Mouse (Mus musculus): ENCODE measurements around the gene Yaf2. TPM values are rescaled to one million over a fixed set of nuclear protein-coding genes. Genes with fewer than 3 reads are reported as not detected.

Gene Yaf2
- polyA plus RNA-seq, 1 experiment, result 39.3 TPM

DNA sequence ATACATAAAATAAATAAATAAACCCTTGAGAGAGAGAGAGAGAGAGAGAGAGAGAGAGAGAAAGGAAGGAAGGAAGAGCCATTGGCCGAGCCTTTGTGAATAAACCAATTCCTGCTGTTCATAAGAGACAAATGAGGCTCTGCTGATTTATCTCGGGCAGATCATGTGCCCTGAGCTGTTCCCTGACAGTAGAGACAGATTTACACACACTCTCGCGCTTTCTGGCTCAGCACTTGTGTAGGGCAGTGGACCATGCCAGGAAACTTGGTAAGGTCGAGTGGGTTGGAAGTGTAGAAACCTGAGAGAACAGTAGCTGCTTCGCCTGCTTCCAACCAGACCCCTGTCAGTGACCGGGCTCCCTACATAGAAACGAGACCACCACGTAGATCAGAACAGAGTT is 31.8 kb upstream of the Yaf2 start:
- Histone ChIP-seq H3K79me3 (ENCODE audit: low read depth) (no peaks in the 10 kb centered on the region), H3K36me3 (ENCODE audit: control insufficient read depth, insufficient read depth) (no peaks in the 10 kb centered on the region), H3K4me3 (ENCODE audit: insufficient read depth, poor library complexity, severe bottlenecking) (no peak overlapping the region), H3K79me2 (ENCODE audit: control insufficient read depth, insufficient read depth) (no peaks in the 10 kb centered on the region), H3K27me3 (ENCODE audit: control insufficient read depth, insufficient read depth, insufficient read length) (peaks cover 3% of the 10 kb centered on the region), H3ac (ENCODE audit: control insufficient read depth, insufficient read length, low read depth) (no peak overlapping the region)
- TF ChIP-seq MYOD1 (IDR thresholded peaks at IDR 0.05; ENCODE audit: control insufficient read depth, insufficient read length, low read depth) (no peak), FOSL1 (IDR thresholded peaks at IDR 0.05; ENCODE audit: insufficient read depth, low read length, poor library complexity, severe bottlenecking) (no peak), MYOG (IDR thresholded peaks at IDR 0.05; ENCODE audit: control insufficient read depth, extremely low read depth, insufficient read length) (no peak), USF1 (IDR thresholded peaks at IDR 0.05; ENCODE audit: low read depth) (no peak), MAX (IDR thresholded peaks at IDR 0.05) (no peak), CEBPB (IDR thresholded peaks at IDR 0.05; ENCODE audit: low read depth) (no peak), CTCF (IDR thresholded peaks at IDR 0.05; ENCODE audit: control insufficient read depth, insufficient read depth, insufficient read length) (no peak)

DNA sequence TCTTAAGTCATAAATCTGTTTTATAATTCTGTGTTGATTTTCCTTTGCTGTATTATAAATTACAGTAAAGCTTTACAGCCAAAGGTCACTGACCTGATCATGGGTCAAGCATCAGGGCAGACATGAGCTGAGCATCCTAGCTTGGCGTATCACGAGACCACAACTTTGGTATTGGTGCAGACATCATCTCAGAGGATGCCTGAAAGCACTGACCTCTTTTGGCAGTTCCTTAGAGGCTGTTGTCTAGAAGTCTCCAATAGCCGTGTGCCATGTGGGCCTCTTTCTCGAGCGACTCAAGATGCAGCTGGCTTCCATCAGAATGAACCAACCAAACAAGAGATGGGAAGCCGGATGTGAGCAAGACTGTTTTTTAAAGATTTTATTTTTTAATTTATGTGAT is 28.8 kb upstream of the Yaf2 start:
- no peaks in the 10 kb centered on the region for H3K79me3 ChIP-seq (ENCODE audit: low read depth)
- no peak overlapping the region for H3ac ChIP-seq (ENCODE audit: control insufficient read depth, insufficient read length, low read depth)
- H3K79me2 ChIP-seq (ENCODE audit: control insufficient read depth, insufficient read depth), result no peaks in the 10 kb centered on the region
- H3K4me3 ChIP-seq (ENCODE audit: insufficient read depth, poor library complexity, severe bottlenecking), result no peak overlapping the region
- TF ChIP-seq MYOD1 (IDR thresholded peaks at IDR 0.05; ENCODE audit: control insufficient read depth, insufficient read length, low read depth), result no peak
- TF ChIP-seq FOSL1 (IDR thresholded peaks at IDR 0.05; ENCODE audit: insufficient read depth, low read length, poor library complexity, severe bottlenecking), result no peak
- TF ChIP-seq CEBPB (IDR thresholded peaks at IDR 0.05; ENCODE audit: low read depth), result no peak
- no peak for TF ChIP-seq MYOG (IDR thresholded peaks at IDR 0.05; ENCODE audit: control insufficient read depth, extremely low read depth, insufficient read length)
- no peak for TF ChIP-seq MAX (IDR thresholded peaks at IDR 0.05)
- TF ChIP-seq USF1 (IDR thresholded peaks at IDR 0.05; ENCODE audit: low read depth), result no peak
- no peak for TF ChIP-seq CTCF (IDR thresholded peaks at IDR 0.05; ENCODE audit: control insufficient read depth, insufficient read depth, insufficient read length)
- no peaks in the 10 kb centered on the region for H3K36me3 ChIP-seq (ENCODE audit: control insufficient read depth, insufficient read depth)
- peaks cover 3% of the 10 kb centered on the region for H3K27me3 ChIP-seq (ENCODE audit: control insufficient read depth, insufficient read depth, insufficient read length)

- Histone ChIP-seq H3ac (ENCODE audit: control insufficient read depth, insufficient read length, low read depth) (no peak overlapping the region), H3K79me3 (ENCODE audit: low read depth) (no peaks in the 10 kb centered on the region), H3K4me3 (ENCODE audit: insufficient read depth, poor library complexity, severe bottlenecking) (no peak overlapping the region), H3K36me3 (ENCODE audit: control insufficient read depth, insufficient read depth) (no peaks in the 10 kb centered on the region), H3K79me2 (ENCODE audit: control insufficient read depth, insufficient read depth) (no peaks in the 10 kb centered on the region), H3K27me3 (ENCODE audit: control insufficient read depth, insufficient read depth, insufficient read length) (no peaks in the 10 kb centered on the region)
- TF ChIP-seq CEBPB (IDR thresholded peaks at IDR 0.05; ENCODE audit: low read depth) (peak; percentile 14), USF1 (IDR thresholded peaks at IDR 0.05; ENCODE audit: low read depth) (no peak)
These were observed 21.8 kb upstream of the Yaf2 start for GRCm38 (mm10) chr15:93358346-93359095.

- Histone ChIP-seq H3K27me3 (ENCODE audit: control insufficient read depth, insufficient read depth, insufficient read length) (no peaks in the 10 kb centered on the region), H3ac (ENCODE audit: control insufficient read depth, insufficient read length, low read depth) (no peak overlapping the region), H3K4me3 (ENCODE audit: insufficient read depth, poor library complexity, severe bottlenecking) (no peak overlapping the region), H3K79me3 (ENCODE audit: low read depth) (no peaks in the 10 kb centered on the region), H3K79me2 (ENCODE audit: control insufficient read depth, insufficient read depth) (peaks cover 7% of the 10 kb centered on the region), H3K36me3 (ENCODE audit: control insufficient read depth, insufficient read depth) (no peaks in the 10 kb centered on the region)
- no peak for TF ChIP-seq FOSL1 (IDR thresholded peaks at IDR 0.05; ENCODE audit: insufficient read depth, low read length, poor library complexity, severe bottlenecking)
- TF ChIP-seq USF1 (IDR thresholded peaks at IDR 0.05; ENCODE audit: low read depth), result no peak
- no peak for TF ChIP-seq CTCF (IDR thresholded peaks at IDR 0.05; ENCODE audit: control insufficient read depth, insufficient read depth, insufficient read length)
- peak; percentile 60 for TF ChIP-seq CEBPB (IDR thresholded peaks at IDR 0.05; ENCODE audit: low read depth)
- TF ChIP-seq MYOD1 (IDR thresholded peaks at IDR 0.05; ENCODE audit: control insufficient read depth, insufficient read length, low read depth), result no peak
These were observed 4.1 kb upstream of the Yaf2 start for GRCm38 (mm10) chr15:93340630-93341379.

DNA sequence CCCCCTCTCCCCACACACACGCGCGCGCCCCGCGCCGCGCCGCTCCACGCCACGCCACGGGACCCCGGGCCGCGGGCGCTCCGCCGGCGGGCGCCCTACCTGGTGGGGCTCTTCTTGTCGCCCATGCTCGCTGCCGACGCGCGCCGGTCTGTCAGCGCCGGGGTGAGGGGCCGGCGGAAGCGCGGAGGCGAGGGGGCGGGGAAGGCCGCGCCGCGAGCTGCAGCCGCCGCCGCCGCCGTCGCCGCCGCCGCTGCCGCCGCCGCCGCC is 144 bp downstream of the Yaf2 start:
- H3ac ChIP-seq (ENCODE audit: control insufficient read depth, insufficient read length, low read depth), result peak overlapping the region; percentile 76
- TF ChIP-seq CTCF (IDR thresholded peaks at IDR 0.05; ENCODE audit: control insufficient read depth, insufficient read depth, insufficient read length) (no peak), MYOG (IDR thresholded peaks at IDR 0.05; ENCODE audit: control insufficient read depth, extremely low read depth, insufficient read length) (no peak), CEBPB (IDR thresholded peaks at IDR 0.05; ENCODE audit: low read depth) (no peak), MYOD1 (IDR thresholded peaks at IDR 0.05; ENCODE audit: control insufficient read depth, insufficient read length, low read depth) (no peak), FOSL1 (IDR thresholded peaks at IDR 0.05; ENCODE audit: insufficient read depth, low read length, poor library complexity, severe bottlenecking) (no peak), MAX (IDR thresholded peaks at IDR 0.05) (no peak), USF1 (IDR thresholded peaks at IDR 0.05; ENCODE audit: low read depth) (no peak)
- peak overlapping the region; percentile 80 for H3K4me3 ChIP-seq (ENCODE audit: insufficient read depth, poor library complexity, severe bottlenecking)
- no peaks in the 10 kb centered on the region for H3K27me3 ChIP-seq (ENCODE audit: control insufficient read depth, insufficient read depth, insufficient read length)
- peaks cover 36% of the 10 kb centered on the region for H3K79me3 ChIP-seq (ENCODE audit: low read depth)
- H3K36me3 ChIP-seq (ENCODE audit: control insufficient read depth, insufficient read depth), result peaks cover 11% of the 10 kb centered on the region
- peaks cover 49% of the 10 kb centered on the region for H3K79me2 ChIP-seq (ENCODE audit: control insufficient read depth, insufficient read depth)

Measured in C2C12 (cell line).